Mouse (Mus musculus) spleen, postnatal 36 days (tissue): ENCODE measurements around the gene Fer1l4.
A peak's percentile ranks its signal among the peaks of the same experiment; 100 is the strongest.

Experiments used
- DNase-seq, 2 experiments: peaks; one replicate each; pipeline ENCODE4 v3.0.0; 2022; ENCODE audit warnings: low spot score in 2 of 2, mixed read lengths in 1 of 2

The Fer1l4 gene

GRCm38 (mm10) chr2:156052816-156053215 lies at the start of gene Fer1l4:
Fer1l4 (minus strand) TSS chr2:156052947.
- DNase-seq: no peak

- no peak for DNase-seq
Measured at GRCm38 (mm10) chr2:156091926-156092325, 39.2 kb upstream of the Fer1l4 start.

GRCm38 (mm10) chr2:156089799-156090198 lies 37.1 kb upstream of the Fer1l4 start:
- DNase-seq: no peak

- no peak for DNase-seq
Measured at GRCm38 (mm10) chr2:156087391-156088110, 34.8 kb upstream of the Fer1l4 start.

GRCm38 (mm10) chr2:156084541-156084940 lies 31.8 kb upstream of the Fer1l4 start:
- no peak for DNase-seq

GRCm38 (mm10) chr2:156080391-156080790 lies 27.6 kb upstream of the Fer1l4 start:
- no peak for DNase-seq

- no peak for DNase-seq
Measured at GRCm38 (mm10) chr2:156079674-156080073, 26.9 kb upstream of the Fer1l4 start.

- DNase-seq: no peak
Measured at GRCm38 (mm10) chr2:156079183-156079560, 26.4 kb upstream of the Fer1l4 start.

- DNase-seq: no peak
Measured at GRCm38 (mm10) chr2:156078421-156079182, 25.9 kb upstream of the Fer1l4 start.

- DNase-seq: no peak
Measured at GRCm38 (mm10) chr2:156077461-156077860, 24.7 kb upstream of the Fer1l4 start.

GRCm38 (mm10) chr2:156073725-156074124 lies 21.0 kb upstream of the Fer1l4 start:
- no peak for DNase-seq

GRCm38 (mm10) chr2:156071236-156071635 lies 18.5 kb upstream of the Fer1l4 start:
- DNase-seq: no peak

- no peak for DNase-seq
Measured at GRCm38 (mm10) chr2:156067916-156068315, 15.2 kb upstream of the Fer1l4 start.

- no peak for DNase-seq
Measured at GRCm38 (mm10) chr2:156066126-156066525, 13.4 kb upstream of the Fer1l4 start.

- peak; percentile 65 to 67 for DNase-seq
Measured at GRCm38 (mm10) chr2:156065099-156066041, 12.6 kb upstream of the Fer1l4 start, which contains the start of gene Spag4. Spag4 (plus strand) TSS chr2:156065175.

GRCm38 (mm10) chr2:156047929-156048328 lies 4.8 kb downstream of the Fer1l4 start:
- DNase-seq: peak in 1 of 2 experiments; percentile 8

- no peak for DNase-seq
Measured at GRCm38 (mm10) chr2:156042903-156043302, 9.8 kb downstream of the Fer1l4 start.

- DNase-seq: no peak
Measured at GRCm38 (mm10) chr2:156039390-156039789, 13.4 kb downstream of the Fer1l4 start.

GRCm38 (mm10) chr2:156025482-156025881 lies 27.3 kb downstream of the Fer1l4 start:
- no peak for DNase-seq

- DNase-seq: no peak
Measured at GRCm38 (mm10) chr2:156021765-156022164, 31.0 kb downstream of the Fer1l4 start.

GRCm38 (mm10) chr2:156021219-156021618 lies 31.5 kb downstream of the Fer1l4 start:
- no peak for DNase-seq

- DNase-seq: no peak
Measured at GRCm38 (mm10) chr2:156018106-156018505, 34.6 kb downstream of the Fer1l4 start.
